Mouse (Mus musculus) lung, adult 2 months (tissue): Measurements from ENCODE around the gene Vmn2r49.
"Not testable (repeated sequence)": the region's sequence is repeated elsewhere in the genome, so short reads cannot be mapped to it uniquely, and the experiment has no call there.

Experiments used
- CTCF ChIP-seq: fragments of 200-500 bp; IDR thresholded peaks from 2 replicates; pipeline ENCODE4 v1.5.1; 2011; ENCODE audit warnings: mild to moderate bottlenecking, low read length, control low read depth; ENCODE audit not compliant: insufficient read depth
- POLR2A ChIP-seq: fragments of 200-500 bp; IDR thresholded peaks from 2 replicates; pipeline ENCODE4 v1.6.1; 2011; ENCODE audit warnings: low read depth, mild to moderate bottlenecking, control low read depth, low read length, borderline replicate concordance; ENCODE audit errors: extremely low read depth

GRCm38 (mm10) chr7:9992157-9992556, at the start of gene Vmn2r49:
- not testable (repeated sequence) for TF ChIP-seq CTCF, POLR2A
